Mouse (Mus musculus) testis, postnatal 14 days (tissue): ENCODE measurements at regions not wholly inside any gene's neighbourhood (a gene's known extent, or its start where the extent isn't known, plus 50 kb on each side); places are given as distances from the start of the nearest gene placed in this dataset.

Experiments
- DNase-seq: peaks from one replicate; pipeline ENCODE4 v3.0.0; 2021; ENCODE audit warnings: low spot score

DNA sequence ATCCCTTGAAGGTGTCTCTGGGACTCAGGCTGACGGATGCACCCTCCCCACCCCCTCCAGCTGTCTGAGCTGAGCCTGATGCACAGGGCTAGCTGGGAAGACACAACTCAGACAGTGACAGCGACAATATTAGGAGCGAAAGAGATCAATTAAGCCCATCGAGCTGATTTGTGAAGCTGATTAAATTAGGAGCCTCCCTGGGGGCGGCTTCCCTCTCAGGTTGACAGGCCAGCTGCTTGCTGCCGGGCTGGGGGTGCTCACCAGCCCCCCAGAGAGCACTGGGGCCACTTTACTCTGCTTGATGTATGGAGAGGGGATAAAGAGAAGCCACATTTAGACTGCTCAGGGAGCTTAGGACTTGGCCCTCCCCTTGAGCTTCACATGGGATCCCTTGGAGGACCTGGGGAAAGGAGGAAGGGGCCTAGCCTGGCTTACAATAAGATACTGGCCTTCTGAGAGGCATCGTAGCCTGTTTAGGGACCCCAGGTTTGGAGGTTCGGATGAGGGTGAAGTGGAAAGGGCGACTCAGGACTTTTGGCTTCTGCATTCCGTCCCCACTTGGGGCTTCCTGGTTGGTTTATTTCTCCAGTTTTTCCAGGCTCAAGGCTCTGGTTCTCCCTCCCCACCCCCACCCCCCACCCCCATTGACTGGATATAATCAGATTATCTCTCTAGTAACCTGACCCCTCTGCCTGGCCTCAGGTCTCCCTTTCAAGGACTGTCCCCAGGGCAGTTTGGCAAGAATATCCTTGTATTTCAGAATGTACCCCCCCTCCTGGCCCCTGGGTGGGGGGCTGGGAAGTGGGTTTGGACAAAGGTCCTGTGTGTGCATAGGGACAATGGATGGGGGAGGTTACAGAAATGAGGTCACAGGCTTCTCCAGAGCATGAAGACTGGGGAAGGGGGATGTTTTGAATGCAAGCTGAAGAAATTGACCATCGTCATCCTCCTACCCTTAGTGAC lies 283.4 kb downstream of the Rps24 start:
- DNase-seq, result no peak

- no peak for DNase-seq
Measured at GRCm38 (mm10) chr14:24771663-24772062, 284.7 kb downstream of the Rps24 start.

DNA sequence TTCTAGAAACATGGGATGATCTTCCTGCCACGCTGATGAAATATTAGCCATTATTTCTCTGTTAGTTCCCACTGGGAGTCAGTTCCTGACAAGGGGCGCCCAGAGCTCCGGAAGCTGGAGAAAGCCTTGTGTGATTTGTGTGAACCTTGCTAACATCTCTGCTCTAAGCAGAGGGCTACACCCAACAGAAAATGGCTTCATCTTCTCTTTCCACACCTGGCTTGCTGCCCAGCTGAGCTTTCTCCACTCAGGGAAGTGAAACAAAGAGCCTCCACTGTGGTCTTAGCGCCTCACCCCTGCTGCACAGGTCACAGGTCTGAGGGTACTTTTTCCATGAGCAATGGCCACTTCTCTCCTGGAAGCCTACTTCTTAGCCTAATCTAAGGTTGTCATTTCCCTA lies 285.2 kb downstream of the Rps24 start:
- DNase-seq, result no peak

DNA sequence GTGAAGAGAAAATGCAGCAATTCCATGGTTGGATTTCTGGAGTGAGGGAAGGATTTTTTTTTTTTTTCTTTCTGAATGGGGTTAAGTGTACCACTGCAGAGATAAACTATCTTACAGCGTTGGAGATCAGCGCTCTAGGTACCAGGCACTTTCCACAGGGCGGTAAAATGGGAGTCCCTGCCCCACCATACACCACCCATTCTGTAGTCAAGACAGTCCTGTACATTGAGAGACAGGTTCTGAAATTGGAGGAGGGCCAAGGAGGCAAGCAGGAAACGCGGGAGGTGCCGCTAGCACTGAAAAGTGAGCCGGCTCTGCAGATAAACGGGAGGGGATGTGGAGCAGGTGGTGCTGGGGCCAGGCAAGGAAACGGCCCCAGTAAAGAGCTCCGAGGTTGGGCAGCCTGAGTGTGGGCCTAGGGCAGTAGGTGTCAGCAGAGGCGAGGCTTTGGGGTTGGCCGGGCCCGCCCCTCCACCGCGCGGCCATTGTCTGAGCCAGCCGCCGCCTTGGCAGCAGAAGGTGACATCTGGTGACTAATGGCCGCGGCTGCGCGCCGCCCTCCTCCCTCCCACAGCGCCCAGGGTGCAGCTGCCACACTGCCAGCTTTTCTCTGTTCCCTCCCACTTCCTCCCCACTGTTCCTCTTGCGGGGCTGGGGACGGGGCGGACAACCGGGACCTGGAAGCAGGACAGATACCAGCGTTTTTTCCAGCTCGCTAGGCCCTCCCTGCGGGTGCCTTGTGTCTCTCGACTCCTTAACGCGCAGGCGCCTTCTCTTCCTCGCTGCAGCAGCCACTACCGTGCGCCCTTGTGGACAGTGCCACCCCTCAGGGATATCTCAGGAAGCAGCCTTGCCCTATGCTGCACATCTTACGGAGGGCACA lies 292.1 kb downstream of the Rps24 start:
- DNase-seq, result peak; percentile 70

DNA sequence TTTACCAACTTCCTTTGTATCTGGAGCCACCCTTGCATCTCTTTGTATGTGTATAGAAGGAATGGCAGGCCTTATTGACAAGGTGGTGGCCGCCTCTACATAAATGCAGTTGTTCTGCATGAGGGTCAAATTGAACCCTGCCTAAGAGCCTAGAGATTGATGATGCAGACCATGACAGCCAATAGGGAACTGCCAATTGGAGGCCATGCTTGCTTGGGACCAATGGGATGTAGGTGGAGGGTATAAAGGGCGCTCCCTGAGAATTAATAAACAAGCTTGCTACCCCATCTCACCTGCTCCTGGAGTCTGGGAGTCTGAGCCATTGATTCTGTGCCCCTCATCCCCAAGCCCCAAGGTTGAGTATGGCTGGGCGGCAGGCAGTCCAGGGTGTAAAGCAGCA lies 294.7 kb downstream of the Rps24 start:
- no peak for DNase-seq

DNA sequence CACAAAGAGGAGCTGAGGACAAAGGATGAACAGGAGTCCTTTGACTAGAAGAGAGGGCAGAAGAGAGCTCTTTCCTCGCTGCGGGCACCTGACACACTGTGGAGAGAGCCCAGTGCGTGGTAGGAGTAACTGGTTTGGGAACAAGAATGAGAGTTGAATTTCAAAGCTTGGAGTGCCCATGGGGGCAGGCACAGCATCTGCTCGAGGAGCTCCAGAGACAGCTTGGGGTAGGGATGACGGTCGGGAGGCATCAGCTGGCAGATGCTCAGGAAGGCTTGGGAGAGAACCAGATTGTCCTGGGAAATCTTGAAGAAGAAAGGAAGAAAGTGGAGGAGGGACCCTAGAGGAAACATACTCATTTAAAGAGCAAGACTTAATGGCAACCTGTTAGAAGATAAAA lies 297.0 kb downstream of the Rps24 start:
- no peak for DNase-seq

DNA sequence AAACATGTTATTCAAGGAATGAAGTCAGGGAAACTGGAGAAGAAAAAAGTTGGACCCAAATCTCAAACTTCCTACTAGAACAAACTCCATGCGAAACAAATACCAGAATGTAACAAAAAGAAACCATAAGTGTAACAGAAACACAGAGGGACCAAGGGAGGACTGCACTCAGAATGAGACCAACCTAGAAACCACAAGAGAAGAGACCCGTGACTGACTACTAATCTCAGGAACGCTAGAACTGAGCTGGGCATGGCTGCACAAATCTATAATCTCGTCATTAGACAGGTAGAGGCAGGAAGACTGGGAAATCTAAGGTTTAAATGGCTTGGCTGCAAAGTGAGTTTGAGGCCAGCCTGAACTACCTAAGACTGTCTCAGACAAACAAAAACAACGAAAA lies 298.5 kb downstream of the Rps24 start:
- no peak for DNase-seq

DNA sequence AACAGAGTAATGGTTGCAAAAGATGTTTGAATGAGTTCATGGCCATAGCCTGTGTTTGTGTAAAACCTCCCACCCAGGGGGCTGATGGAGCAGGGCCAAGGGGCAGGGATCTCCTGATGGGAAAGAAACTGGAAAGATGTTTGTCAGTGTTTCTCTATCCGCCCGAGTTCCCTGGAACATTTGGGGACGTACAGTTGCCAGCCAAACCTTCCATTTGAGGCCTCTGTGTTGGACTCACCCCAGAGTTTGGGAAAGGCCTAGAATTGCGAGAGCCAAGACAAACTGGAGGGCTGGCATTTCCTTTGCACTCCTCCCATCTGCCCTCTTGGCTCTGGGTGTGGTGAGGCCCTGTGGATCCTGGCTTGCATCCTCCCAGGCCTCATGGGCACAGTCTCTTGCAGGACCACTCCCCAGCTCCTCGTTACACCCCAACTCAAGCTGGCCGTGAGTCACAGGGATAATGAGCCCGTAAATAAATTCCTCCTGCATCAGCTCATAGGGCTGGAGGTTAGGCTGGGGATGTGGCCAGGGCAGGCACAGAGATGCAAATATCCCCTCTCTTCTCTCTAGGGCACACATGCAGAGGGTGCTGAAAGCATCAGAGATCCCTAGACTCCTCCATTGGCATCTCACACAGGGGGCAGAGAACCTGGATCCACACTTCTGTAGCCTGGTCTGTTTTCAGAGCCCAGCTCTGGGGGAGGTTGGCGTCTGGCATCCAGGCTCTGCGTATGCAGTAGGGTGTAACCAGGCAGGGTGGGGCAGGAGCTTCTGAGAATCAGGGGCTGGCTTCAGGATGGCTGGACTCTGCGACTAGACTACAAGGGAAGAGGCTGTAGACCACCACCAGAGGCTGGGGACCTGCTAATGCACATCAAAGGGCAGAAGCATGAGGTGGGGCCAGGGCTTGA lies 306.7 kb downstream of the Rps24 start:
- peak; percentile 49 for DNase-seq

GRCm38 (mm10) chr14:24794359-24794845 lies 307.5 kb downstream of the Rps24 start:
- DNase-seq, result no peak

GRCm38 (mm10) chr14:24797494-24797893 lies 310.6 kb downstream of the Rps24 start:
- no peak for DNase-seq

DNA sequence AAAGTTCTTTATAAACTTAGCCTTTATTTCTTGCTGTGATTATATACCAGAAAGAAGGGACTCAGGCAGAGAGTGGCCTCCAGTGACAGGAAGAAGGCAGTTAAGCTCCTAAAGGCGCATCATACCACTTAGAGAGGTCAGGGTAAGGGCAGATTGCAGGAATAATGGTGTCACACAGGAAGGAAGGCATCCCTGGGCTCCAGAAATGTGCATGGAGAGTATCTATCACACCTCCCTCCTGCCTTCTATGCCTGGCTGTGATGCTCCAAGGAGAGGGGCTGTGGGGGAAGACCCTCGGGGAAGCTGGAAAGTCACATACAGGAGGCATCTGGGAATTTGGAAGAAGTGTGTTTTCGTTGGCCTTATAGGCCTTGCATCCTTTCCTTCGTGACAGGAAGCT lies 311.1 kb downstream of the Rps24 start:
- no peak for DNase-seq

GRCm38 (mm10) chr14:24803001-24803655 lies 316.2 kb downstream of the Rps24 start:
- DNase-seq, result no peak

GRCm38 (mm10) chr14:24807061-24807460 lies 320.1 kb downstream of the Rps24 start:
- no peak for DNase-seq

DNA sequence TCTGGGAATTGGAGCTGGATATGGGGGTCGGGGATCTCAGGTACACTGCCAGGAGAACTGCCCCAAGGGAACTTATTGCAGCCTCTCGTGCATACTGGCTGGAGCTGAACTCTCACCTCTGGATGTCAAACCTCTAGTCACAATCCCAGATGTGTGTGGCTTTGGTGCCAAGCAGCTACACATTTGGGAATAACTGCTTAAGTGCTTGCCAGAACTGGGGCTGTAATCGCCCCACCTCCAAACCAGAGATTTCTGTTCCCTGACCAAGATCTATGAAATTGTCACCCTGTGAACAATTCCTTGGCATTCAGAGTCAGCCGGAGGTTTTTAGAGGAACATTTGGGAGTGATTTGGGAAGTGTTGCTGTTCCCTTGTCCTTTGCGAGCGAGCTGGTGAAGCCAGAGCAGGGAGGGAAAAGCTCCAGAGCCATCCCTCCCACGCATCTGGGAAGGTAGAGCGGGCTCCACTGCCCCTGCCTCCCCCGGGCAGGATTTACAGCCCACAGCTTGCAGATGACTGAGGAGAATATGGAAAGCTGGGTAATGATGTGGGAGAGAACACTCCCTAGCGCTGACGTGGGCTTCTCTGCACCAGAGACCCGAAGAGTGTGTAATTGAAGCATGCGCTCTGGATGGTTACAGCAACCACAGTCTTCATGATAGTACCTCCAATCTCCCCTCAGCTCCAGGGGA lies 336.1 kb downstream of the Rps24 start:
- peak; percentile 72 for DNase-seq

- no peak for DNase-seq
Measured at GRCm38 (mm10) chr14:24824351-24824750, 337.4 kb downstream of the Rps24 start.

DNA sequence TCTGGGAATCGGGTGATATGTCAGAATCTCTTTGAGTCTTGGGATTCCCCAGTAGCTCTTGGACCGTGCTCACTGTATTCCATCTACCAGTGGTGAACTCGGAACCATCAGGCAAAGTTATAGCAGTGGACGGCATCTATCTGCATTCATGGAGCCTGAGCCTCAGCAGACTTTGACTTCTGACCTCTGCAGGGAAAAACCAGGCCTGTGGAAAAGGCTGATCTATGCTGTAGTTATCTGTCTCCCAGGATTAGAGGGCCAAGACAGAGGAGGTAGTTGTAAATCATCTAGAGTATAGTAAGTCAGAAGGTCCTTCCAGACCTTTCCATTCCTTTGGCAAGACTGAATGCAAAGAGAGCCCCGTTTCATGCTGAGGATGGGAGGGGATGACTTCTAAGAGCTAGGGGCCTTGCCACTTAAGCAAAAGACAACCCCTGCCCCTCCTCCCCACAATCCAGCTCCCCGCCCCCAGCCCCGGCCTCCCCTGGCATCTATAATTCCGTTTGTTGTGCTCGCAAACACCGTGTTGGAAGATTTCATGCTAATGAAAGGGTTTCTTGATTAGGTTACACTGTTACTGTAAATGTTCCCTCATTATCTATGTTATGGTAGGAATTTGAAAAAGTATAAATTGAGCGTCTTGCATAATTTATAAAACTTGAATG lies 338.9 kb downstream of the Rps24 start:
- no peak for DNase-seq

DNA sequence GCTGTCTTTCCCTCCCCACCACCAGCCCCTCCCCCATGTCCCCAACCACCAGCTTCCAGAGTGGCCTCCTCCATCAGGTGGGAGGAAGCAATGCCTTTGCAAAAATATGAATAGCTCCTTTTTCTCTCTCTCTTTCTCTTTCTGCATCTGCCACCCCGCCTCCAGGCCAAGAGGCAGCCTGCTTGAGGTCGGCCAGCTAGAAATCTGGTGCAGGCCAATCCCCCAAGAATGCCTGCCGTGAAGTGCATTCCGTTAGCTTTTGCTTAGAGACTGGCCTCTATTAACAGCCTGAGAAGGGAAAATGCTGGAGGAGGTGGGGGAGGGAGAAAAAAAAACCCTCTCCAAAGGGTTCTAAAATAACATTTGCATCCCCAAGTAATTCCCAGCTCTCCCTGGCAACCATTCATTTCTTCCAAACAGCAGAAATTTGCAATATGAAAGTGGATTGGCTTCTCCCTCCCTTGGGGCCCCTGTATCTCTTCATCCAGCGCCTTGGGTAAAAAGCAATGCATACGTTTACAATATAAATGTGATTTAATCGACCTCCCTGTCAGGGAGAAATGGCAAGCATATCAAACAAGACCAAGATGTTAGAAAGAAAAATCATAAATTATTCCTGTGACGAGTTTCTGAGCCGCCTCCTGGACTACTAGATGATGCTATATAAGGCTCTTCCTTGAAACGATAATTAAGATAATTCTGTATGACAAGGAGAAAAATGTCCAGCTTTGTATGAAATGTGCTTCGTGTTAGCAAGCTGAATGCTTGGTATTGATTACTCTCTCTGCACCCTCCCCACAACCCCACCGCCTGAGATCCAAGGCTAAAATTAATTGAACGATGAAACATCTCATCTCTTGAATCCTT lies 339.8 kb downstream of the Rps24 start:
- peak; percentile 41 for DNase-seq

DNA sequence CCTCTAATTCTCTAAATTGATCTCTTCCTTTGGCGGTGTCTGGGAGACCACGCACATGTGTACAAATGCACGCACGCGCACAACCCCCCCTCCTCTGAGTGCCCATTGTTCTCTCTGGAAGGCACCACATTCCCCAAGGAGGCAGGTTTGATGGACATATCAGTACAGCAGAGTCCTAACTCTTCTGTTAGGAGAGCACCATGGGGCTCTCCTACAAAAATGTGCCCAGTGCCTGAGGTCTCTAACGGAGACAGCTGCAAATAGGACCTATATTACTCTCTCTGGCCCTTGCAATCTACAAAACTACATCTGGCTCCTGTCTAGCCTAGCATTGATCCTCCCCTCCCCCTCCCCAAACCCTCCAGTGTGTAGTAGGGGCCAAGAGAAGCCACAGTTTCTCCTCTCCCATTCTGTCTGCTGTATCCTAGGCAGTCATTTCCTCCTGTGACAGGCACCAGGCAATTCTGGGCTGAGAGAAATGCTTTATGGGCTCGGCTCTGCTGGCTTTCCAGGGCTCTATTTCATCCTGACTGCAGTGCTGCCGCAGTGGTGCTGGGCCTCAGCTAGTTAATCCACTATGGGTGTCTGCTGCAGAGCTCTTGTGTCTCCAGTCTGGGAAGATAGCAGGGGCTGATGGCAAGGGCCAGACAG lies 340.6 kb downstream of the Rps24 start:
- DNase-seq, result no peak
